Mouse (Mus musculus): ENCODE measurements at regions not wholly inside any gene's neighbourhood (a gene's known extent, or its start where the extent isn't known, plus 50 kb on each side); places are given as distances from the start of the nearest gene placed in this dataset.

- DNase-seq (ENCODE audit: extremely low read depth, low read depth, low spot score) = no peak
- Histone ChIP-seq H3K27me3 (ENCODE audit: control insufficient read depth, insufficient read depth, low read length) (no peaks in the 10 kb centered on the region), H3K79me2 (ENCODE audit: control insufficient read depth, insufficient read depth, low read length) (no peaks in the 10 kb centered on the region), H3K36me3 (ENCODE audit: control insufficient read depth, insufficient read depth, low read length) (no peaks in the 10 kb centered on the region), H3K27ac (replicated peaks; ENCODE audit: insufficient read depth, low read depth, low read length) (no peak overlapping the region), H3K9ac (ENCODE audit: low read depth, low read length) (no peak overlapping the region), H3K4me1 (ENCODE audit: control insufficient read depth, insufficient read depth, low read length) (no peaks in the 10 kb centered on the region), H3K4me3 (ENCODE audit: insufficient read depth, low read depth, low read length) (no peak overlapping the region)
- 92% methylated on average over 13 of the region's 13 CpGs for WGBS
- TF ChIP-seq CTCF (IDR thresholded peaks at IDR 0.05; ENCODE audit: low read depth, low read length) = no peak
- no peak for TF ChIP-seq POLR2A (IDR thresholded peaks at IDR 0.05; ENCODE audit: extremely low read depth, insufficient read depth, low read length)
Measured at GRCm38 (mm10) chr4:54282934-54283333, 457.1 kb downstream of the Tmem38b start.

DNA sequence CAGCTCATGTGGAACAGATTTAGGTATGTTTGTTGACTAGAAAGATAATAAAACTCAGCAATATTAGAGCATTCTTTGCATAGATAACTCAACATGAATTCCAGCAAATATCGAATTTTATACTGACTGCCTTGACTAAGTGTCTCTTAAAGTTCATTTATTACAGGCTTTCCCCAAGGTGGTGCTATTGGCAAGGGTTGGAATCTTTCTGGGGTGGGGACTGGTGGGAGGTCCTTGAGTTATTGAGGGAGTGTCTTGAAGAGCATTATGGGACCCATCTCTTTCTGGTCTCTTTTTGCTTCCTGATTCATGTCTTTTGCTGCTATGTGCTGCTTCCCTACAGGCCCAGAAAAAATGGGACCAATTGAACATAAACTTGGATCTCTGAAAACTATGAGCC, 488.0 kb downstream of the Tmem38b start:
- H3K27ac ChIP-seq (replicated peaks; ENCODE audit: insufficient read depth, low read depth, low read length) = no peak overlapping the region
- H3K36me3 ChIP-seq (ENCODE audit: control insufficient read depth, insufficient read depth, low read length) = no peaks in the 10 kb centered on the region
- no peaks in the 10 kb centered on the region for H3K4me1 ChIP-seq (ENCODE audit: control insufficient read depth, insufficient read depth, low read length)
- H3K9ac ChIP-seq (ENCODE audit: low read depth, low read length) = no peak overlapping the region
- WGBS = 74% methylated on average over 1 of the region's 1 CpGs
- no peak overlapping the region for H3K4me3 ChIP-seq (ENCODE audit: insufficient read depth, low read depth, low read length)
- DNase-seq (ENCODE audit: extremely low read depth, low read depth, low spot score) = no peak
- H3K27me3 ChIP-seq (ENCODE audit: control insufficient read depth, insufficient read depth, low read length) = no peaks in the 10 kb centered on the region
- no peaks in the 10 kb centered on the region for H3K79me2 ChIP-seq (ENCODE audit: control insufficient read depth, insufficient read depth, low read length)
- TF ChIP-seq POLR2A (IDR thresholded peaks at IDR 0.05; ENCODE audit: extremely low read depth, insufficient read depth, low read length) (no peak), CTCF (IDR thresholded peaks at IDR 0.05; ENCODE audit: low read depth, low read length) (no peak)

DNA sequence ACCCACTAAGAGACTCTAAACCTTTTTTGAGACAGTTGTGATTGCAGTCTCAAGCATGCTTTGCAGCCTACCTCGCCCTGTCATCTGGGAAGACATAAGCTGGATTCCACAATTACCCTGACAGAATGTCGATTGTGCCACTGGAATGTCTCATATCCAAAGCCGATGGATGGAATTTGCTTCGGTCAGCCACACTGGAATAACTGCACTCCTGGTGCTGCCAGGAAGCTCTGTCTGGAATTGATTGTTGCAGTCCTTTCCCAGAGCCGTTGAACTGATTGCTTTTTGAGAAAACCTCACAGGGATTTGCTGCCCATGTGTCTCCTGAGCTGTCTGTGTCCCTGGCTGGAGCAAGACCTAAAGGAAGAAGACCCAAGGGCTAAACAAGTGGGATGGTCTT, 499.0 kb downstream of the Tmem38b start:
- H3K27ac ChIP-seq (replicated peaks; ENCODE audit: insufficient read depth, low read depth, low read length) = no peak overlapping the region
- no peaks in the 10 kb centered on the region for H3K4me1 ChIP-seq (ENCODE audit: control insufficient read depth, insufficient read depth, low read length)
- H3K9ac ChIP-seq (ENCODE audit: low read depth, low read length) = no peak overlapping the region
- DNase-seq (ENCODE audit: extremely low read depth, low read depth, low spot score) = no peak
- 65% methylated on average over 5 of the region's 5 CpGs for WGBS
- H3K27me3 ChIP-seq (ENCODE audit: control insufficient read depth, insufficient read depth, low read length) = no peaks in the 10 kb centered on the region; the same call in 1 of the 2 replicates
- no peak for TF ChIP-seq POLR2A (IDR thresholded peaks at IDR 0.05; ENCODE audit: extremely low read depth, insufficient read depth, low read length)
- TF ChIP-seq CTCF (IDR thresholded peaks at IDR 0.05; ENCODE audit: low read depth, low read length) = no peak
- no peak overlapping the region for H3K4me3 ChIP-seq (ENCODE audit: insufficient read depth, low read depth, low read length)
- no peaks in the 10 kb centered on the region for H3K79me2 ChIP-seq (ENCODE audit: control insufficient read depth, insufficient read depth, low read length)
- no peaks in the 10 kb centered on the region for H3K36me3 ChIP-seq (ENCODE audit: control insufficient read depth, insufficient read depth, low read length)

DNA sequence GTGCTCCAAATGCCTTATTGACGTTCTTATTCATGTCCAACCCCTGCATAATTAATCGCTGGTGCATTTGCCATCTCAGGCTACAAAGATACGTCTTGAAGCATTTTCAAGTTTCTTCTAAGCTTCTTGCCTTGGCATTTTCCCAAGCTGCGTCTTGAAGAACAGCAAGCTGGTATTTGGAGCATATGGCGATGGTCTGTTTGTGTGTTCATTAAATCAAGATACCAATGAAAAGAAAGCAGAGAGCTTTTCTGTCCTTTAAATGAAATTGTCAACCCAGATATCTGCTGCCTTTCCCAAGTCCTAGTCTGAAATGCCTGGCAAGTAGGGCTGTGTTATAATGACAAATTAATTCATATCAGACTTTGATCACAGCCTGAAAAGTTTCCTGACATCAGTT, 502.4 kb downstream of the Tmem38b start:
- Histone ChIP-seq H3K27ac (replicated peaks; ENCODE audit: insufficient read depth, low read depth, low read length) (no peak overlapping the region), H3K79me2 (ENCODE audit: control insufficient read depth, insufficient read depth, low read length) (no peaks in the 10 kb centered on the region), H3K9ac (ENCODE audit: low read depth, low read length) (no peak overlapping the region), H3K36me3 (ENCODE audit: control insufficient read depth, insufficient read depth, low read length) (no peaks in the 10 kb centered on the region), H3K27me3 (ENCODE audit: control insufficient read depth, insufficient read depth, low read length) (no peaks in the 10 kb centered on the region; the same call in 1 of the 2 replicates), H3K4me1 (ENCODE audit: control insufficient read depth, insufficient read depth, low read length) (no peaks in the 10 kb centered on the region), H3K4me3 (ENCODE audit: insufficient read depth, low read depth, low read length) (no peak overlapping the region)
- 82% methylated on average over 5 of the region's 5 CpGs for WGBS
- TF ChIP-seq CTCF (IDR thresholded peaks at IDR 0.05; ENCODE audit: low read depth, low read length) (no peak), POLR2A (IDR thresholded peaks at IDR 0.05; ENCODE audit: extremely low read depth, insufficient read depth, low read length) (no peak)
- no peak for DNase-seq (ENCODE audit: extremely low read depth, low read depth, low spot score)

DNA sequence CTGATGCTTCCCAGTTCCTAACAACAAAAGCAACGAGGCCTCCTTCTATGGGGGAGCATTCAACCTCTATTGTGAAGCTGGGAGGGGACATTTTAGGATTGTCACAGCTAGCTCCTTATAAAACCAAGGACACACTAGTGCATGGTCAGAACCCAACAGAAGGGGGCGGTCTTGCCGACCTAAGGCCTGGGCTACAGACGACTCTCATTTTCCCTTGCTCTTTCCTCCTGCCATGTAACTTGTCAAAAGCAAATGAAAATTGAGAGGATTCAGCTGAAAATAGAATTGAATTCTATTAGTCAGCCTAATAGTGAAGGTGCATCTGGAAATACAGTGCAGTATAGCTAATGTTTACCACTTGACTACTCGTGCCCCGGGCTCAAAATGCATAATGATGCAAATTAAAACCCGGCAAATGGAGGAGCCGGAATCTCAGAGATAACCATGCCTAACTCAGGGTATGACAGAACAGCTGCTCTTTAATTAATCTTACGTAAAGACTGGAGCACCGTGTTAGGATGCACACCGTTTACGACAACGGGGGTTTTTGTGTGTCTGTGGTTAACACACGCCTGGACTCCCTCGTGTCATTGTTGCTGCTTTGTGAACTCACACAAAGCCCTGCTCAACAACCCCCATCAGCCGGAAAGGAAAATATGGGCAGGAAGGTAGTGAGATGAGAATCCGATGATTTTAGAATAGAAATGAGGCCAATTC, 503.0 kb downstream of the Tmem38b start:
- Histone ChIP-seq H3K4me3 (ENCODE audit: insufficient read depth, low read depth, low read length) (no peak overlapping the region), H3K9ac (ENCODE audit: low read depth, low read length) (no peak overlapping the region), H3K27ac (replicated peaks; ENCODE audit: insufficient read depth, low read depth, low read length) (no peak overlapping the region), H3K36me3 (ENCODE audit: control insufficient read depth, insufficient read depth, low read length) (no peaks in the 10 kb centered on the region), H3K4me1 (ENCODE audit: control insufficient read depth, insufficient read depth, low read length) (no peaks in the 10 kb centered on the region), H3K79me2 (ENCODE audit: control insufficient read depth, insufficient read depth, low read length) (no peaks in the 10 kb centered on the region), H3K27me3 (ENCODE audit: control insufficient read depth, insufficient read depth, low read length) (no peaks in the 10 kb centered on the region)
- 85% methylated on average over 17 of the region's 17 CpGs for WGBS
- TF ChIP-seq POLR2A (IDR thresholded peaks at IDR 0.05; ENCODE audit: extremely low read depth, insufficient read depth, low read length) (no peak), CTCF (IDR thresholded peaks at IDR 0.05; ENCODE audit: low read depth, low read length) (no peak)
- no peak for DNase-seq (ENCODE audit: extremely low read depth, low read depth, low spot score)

DNA sequence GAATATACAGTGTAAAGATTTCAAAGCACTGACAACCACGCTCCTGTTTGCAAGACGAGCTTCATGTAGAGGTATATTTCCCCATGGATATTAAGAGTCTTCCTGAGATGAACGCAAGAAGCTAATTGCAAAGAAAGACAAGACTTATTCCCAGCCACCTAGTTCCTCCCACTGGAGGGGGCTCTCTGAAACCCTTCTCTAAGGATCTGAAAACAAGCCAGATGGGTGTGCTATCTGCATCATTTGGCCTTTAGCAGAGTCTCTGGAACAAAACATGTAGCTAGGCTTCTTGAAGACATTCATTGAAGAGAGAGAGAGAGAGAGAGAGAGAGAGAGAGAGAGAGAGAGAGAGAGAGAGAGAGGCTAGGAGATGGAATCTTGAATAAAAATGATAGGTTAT, 504.8 kb downstream of the Tmem38b start:
- H3K4me3 ChIP-seq (ENCODE audit: insufficient read depth, low read depth, low read length) = no peak overlapping the region
- H3K27me3 ChIP-seq (ENCODE audit: control insufficient read depth, insufficient read depth, low read length) = no peaks in the 10 kb centered on the region
- DNase-seq (ENCODE audit: extremely low read depth, low read depth, low spot score) = no peak
- TF ChIP-seq CTCF (IDR thresholded peaks at IDR 0.05; ENCODE audit: low read depth, low read length) (no peak), POLR2A (IDR thresholded peaks at IDR 0.05; ENCODE audit: extremely low read depth, insufficient read depth, low read length) (no peak)
- H3K27ac ChIP-seq (replicated peaks; ENCODE audit: insufficient read depth, low read depth, low read length) = no peak overlapping the region
- H3K79me2 ChIP-seq (ENCODE audit: control insufficient read depth, insufficient read depth, low read length) = no peaks in the 10 kb centered on the region
- 92% methylated on average over 3 of the region's 3 CpGs for WGBS
- no peaks in the 10 kb centered on the region for H3K36me3 ChIP-seq (ENCODE audit: control insufficient read depth, insufficient read depth, low read length)
- no peaks in the 10 kb centered on the region for H3K4me1 ChIP-seq (ENCODE audit: control insufficient read depth, insufficient read depth, low read length)
- no peak overlapping the region for H3K9ac ChIP-seq (ENCODE audit: low read depth, low read length)

Data from liver, adult 2 months (tissue).